In the genomic region with DNA sequence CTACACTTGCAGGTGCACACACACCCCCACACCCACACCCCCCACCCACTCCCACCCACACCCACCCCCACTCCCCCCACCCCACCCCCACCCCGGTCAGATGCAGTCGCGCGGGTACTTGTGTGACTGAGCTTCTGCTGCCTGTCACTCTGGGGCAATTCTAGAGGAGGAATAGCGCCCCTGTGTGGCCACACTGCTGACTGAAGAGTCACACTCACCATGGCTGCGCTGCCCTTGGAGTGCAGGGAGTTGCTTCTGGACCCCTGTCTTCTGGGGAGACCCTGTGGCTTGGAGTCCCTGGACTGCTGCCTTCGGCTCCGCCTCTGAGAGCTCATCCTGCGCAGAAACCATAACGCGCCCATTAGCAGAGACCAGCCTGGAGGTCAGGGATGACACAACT, we compare ENCODE assay signal across 10 mouse cellular contexts. TPM values are rescaled to one million over a fixed set of nuclear protein-coding genes. Genes with fewer than 3 reads are reported as not detected.
DNase-seq lines count a peak whose midpoint lies in the region; ATAC-seq and TF ChIP-seq lines count a peak whose summit lies in the region.
"Had no signal": no experiment of that assay in that cellular context is flagged by ENCODE, and none has a peak within 500 bp of the region (broad histone marks: within the 10 kb centered on the region; RNA-seq: fewer than 3 reads in every experiment).

No protein-coding gene starts in this region.

- peak; percentile 44 for TF ChIP-seq CTCF in forebrain, postnatal 0 days (IDR thresholded peaks at IDR 0.05; ENCODE audit: low read depth)

- H3K4me1 ChIP-seq in forebrain, postnatal 0 days (ENCODE audit: insufficient read depth): peaks cover 3% of the 10 kb centered on the region
- peaks cover 6% of the 10 kb centered on the region for H3K4me1 ChIP-seq in forebrain, embryonic 16.5 days (replicated peaks; ENCODE audit: control insufficient read depth, insufficient read depth, low read length)
- peaks cover 12% of the 10 kb centered on the region for H3K4me1 ChIP-seq in neural tube, embryonic 15.5 days

- no peak overlapping the region for H3K9ac ChIP-seq in forebrain, postnatal 0 days
- H3K9ac ChIP-seq in forebrain, embryonic 16.5 days (replicated peaks; ENCODE audit: low read depth, low read length): no peak overlapping the region
- no peak overlapping the region for H3K9ac ChIP-seq in neural tube, embryonic 15.5 days (replicated peaks)
- H3K9ac ChIP-seq: heart, embryonic 13.5 days had no signal

- H3K4me3 ChIP-seq in forebrain, postnatal 0 days (ENCODE audit: low read depth, low read length): no peak overlapping the region
- no peak overlapping the region for H3K4me3 ChIP-seq in forebrain, embryonic 16.5 days (replicated peaks; ENCODE audit: low read length)
- H3K4me3 ChIP-seq in neural tube, embryonic 15.5 days (replicated peaks): no peak overlapping the region
- H3K4me3 ChIP-seq: heart, embryonic 13.5 days had no signal

- no peak for DNase-seq in forebrain, postnatal 0 days
- peak; percentile 35 for DNase-seq in neural tube, embryonic 10.5 days (ENCODE audit: extremely low spot score, low spot score)
- peak; percentile 72 for DNase-seq in adrenal gland, postnatal 25 days
- DNase-seq in kidney, postnatal 14 days: peak; percentile 44
- peak; percentile 55 to 80 for DNase-seq in spleen, postnatal 4 days (ENCODE audit: low spot score in 2 of 2)

- H3K4me2 ChIP-seq in forebrain, postnatal 0 days (ENCODE audit: low read depth): no peak overlapping the region
- no peak overlapping the region for H3K4me2 ChIP-seq in forebrain, embryonic 16.5 days (ENCODE audit: low read length)
- H3K4me2 ChIP-seq in neural tube, embryonic 15.5 days: no peak overlapping the region
- H3K4me2 ChIP-seq: heart, embryonic 13.5 days had no signal

- 54% methylated on average over 11 of the region's 11 CpGs for WGBS in forebrain, postnatal 0 days
- WGBS in forebrain, embryonic 16.5 days: 59% methylated on average over 11 of the region's 11 CpGs
- WGBS in neural tube, embryonic 15.5 days: 62% methylated on average over 11 of the region's 11 CpGs

- H3K27me3 ChIP-seq in forebrain, postnatal 0 days (ENCODE audit: insufficient read depth, low read length): no peaks in the 10 kb centered on the region
- H3K27me3 ChIP-seq in forebrain, embryonic 16.5 days (replicated peaks; ENCODE audit: control insufficient read depth, insufficient read depth, low read length): no peaks in the 10 kb centered on the region
- H3K27me3 ChIP-seq in neural tube, embryonic 15.5 days (replicated peaks): no peaks in the 10 kb centered on the region
- H3K27me3 ChIP-seq: heart, embryonic 13.5 days had no signal

- H3K36me3 ChIP-seq in forebrain, postnatal 0 days (ENCODE audit: insufficient read depth): peaks cover 39% of the 10 kb centered on the region
- H3K36me3 ChIP-seq in forebrain, embryonic 16.5 days (ENCODE audit: control insufficient read depth, insufficient read depth): peaks cover 25% of the 10 kb centered on the region
- peaks cover 61% of the 10 kb centered on the region for H3K36me3 ChIP-seq in neural tube, embryonic 15.5 days

- ATAC-seq in forebrain, postnatal 0 days: no peak
- no peak for ATAC-seq in forebrain, embryonic 16.5 days
- no peak for ATAC-seq in neural tube, embryonic 15.5 days (ENCODE audit: low FRiP score)
- ATAC-seq in erythroid progenitor cell, adult 5-6 weeks (replicated peaks; ENCODE audit: low FRiP score, poor library complexity, severe bottlenecking): no peak

- H3K27ac ChIP-seq in forebrain, postnatal 0 days (ENCODE audit: low read depth, low read length): no peak overlapping the region
- H3K27ac ChIP-seq in forebrain, embryonic 16.5 days (ENCODE audit: low read length): no peak overlapping the region
- H3K27ac ChIP-seq in neural tube, embryonic 15.5 days (replicated peaks): no peak overlapping the region
- H3K27ac ChIP-seq: heart, embryonic 13.5 days had no signal

- H3K9me3 ChIP-seq in forebrain, postnatal 0 days (ENCODE audit: low read length): no peaks in the 10 kb centered on the region
- no peaks in the 10 kb centered on the region for H3K9me3 ChIP-seq in forebrain, embryonic 16.5 days (ENCODE audit: control insufficient read depth, low read length)
- H3K9me3 ChIP-seq in neural tube, embryonic 15.5 days (replicated peaks): no peaks in the 10 kb centered on the region
- H3K9me3 ChIP-seq: heart, embryonic 13.5 days had no signal

RNA-seq across cellular contexts. Expression of a gene that starts 4.3 kb away (rescaled TPM):
- 16.9 and 18.8 TPM in 2 replicates for total RNA-seq in forebrain, postnatal 0 days (2014; rRNA removed)
- 10.7 and 10.9 TPM in 2 replicates for polyA plus RNA-seq in forebrain, postnatal 0 days (2015; fragmentation: Nextera tagmentation; extraction: Ambion mirVana)
- 19.0 and 19.1 TPM in 2 replicates for polyA plus RNA-seq in forebrain, embryonic 16.5 days (2015; fragmentation: Nextera tagmentation; extraction: Ambion mirVana)
- 16.0 and 16.4 TPM in 2 replicates for polyA plus RNA-seq in neural tube, embryonic 15.5 days (2015; fragmentation: Nextera tagmentation; extraction: Ambion mirVana)
- 12.0 and 12.8 TPM in 2 replicates for total RNA-seq in adrenal gland, postnatal 25 days (2021)
- 2.2 and 3.4 TPM in 2 replicates for total RNA-seq in erythroid progenitor cell, adult 5-6 weeks (2015; ENCODE audit: low replicate concordance)
- total RNA-seq in erythroid progenitor cell, adult 5-6 weeks (2017; ENCODE audit: low replicate concordance): 0.90 and 1.4 TPM in 2 replicates

RNA-seq across cellular contexts. Expression of a gene that starts 39.5 kb away (rescaled TPM):
- total RNA-seq in forebrain, postnatal 0 days (2014; rRNA removed): 43.0 and 47.0 TPM in 2 replicates
- polyA plus RNA-seq in forebrain, postnatal 0 days (2015; fragmentation: Nextera tagmentation; extraction: Ambion mirVana): 21.5 and 23.6 TPM in 2 replicates
- polyA plus RNA-seq in forebrain, embryonic 16.5 days (2015; fragmentation: Nextera tagmentation; extraction: Ambion mirVana): 26.2 and 28.5 TPM in 2 replicates
- polyA plus RNA-seq in neural tube, embryonic 15.5 days (2015; fragmentation: Nextera tagmentation; extraction: Ambion mirVana): 22.6 and 24.9 TPM in 2 replicates
- total RNA-seq in adrenal gland, postnatal 25 days (2021): 11.1 and 12.8 TPM in 2 replicates
- not detected in 2 replicates for total RNA-seq in erythroid progenitor cell, adult 5-6 weeks (2015; ENCODE audit: low replicate concordance)
- total RNA-seq in erythroid progenitor cell, adult 5-6 weeks (2017; ENCODE audit: low replicate concordance): not detected in 2 replicates

RNA-seq across cellular contexts. Expression of a gene that starts 40.9 kb away (rescaled TPM):
- not detected in 2 replicates for total RNA-seq in forebrain, postnatal 0 days (2014; rRNA removed)
- polyA plus RNA-seq in forebrain, postnatal 0 days (2015; fragmentation: Nextera tagmentation; extraction: Ambion mirVana): 0.18 and 0.21 TPM in 2 replicates
- not detected in 2 replicates for polyA plus RNA-seq in forebrain, embryonic 16.5 days (2015; fragmentation: Nextera tagmentation; extraction: Ambion mirVana)
- polyA plus RNA-seq in neural tube, embryonic 15.5 days (2015; fragmentation: Nextera tagmentation; extraction: Ambion mirVana): not detected in 2 replicates
- not detected in 2 replicates for total RNA-seq in adrenal gland, postnatal 25 days (2021)
- not detected in 2 replicates for total RNA-seq in erythroid progenitor cell, adult 5-6 weeks (2015; ENCODE audit: low replicate concordance)
- not detected in 2 replicates for total RNA-seq in erythroid progenitor cell, adult 5-6 weeks (2017; ENCODE audit: low replicate concordance)
- polyA plus RNA-seq: heart, embryonic 13.5 days; liver, embryonic 16.5 days had no signal

Comparison
In these comparisons a context has a peak if more than half of its experiments do, and no peak if none do; other contexts are left out.
1. RNA of a gene that starts 39.5 kb away (total RNA-seq): 43.0 to 47.0 TPM in forebrain, postnatal 0 days and 11.1 to 12.8 TPM in adrenal gland, postnatal 25 days; not detected in erythroid progenitor cell, adult 5-6 weeks; every median in the first group is over 10 times any median in the second.